Mouse (Mus musculus): ENCODE results near the gene Gm20388. TPM values are rescaled to one million over a fixed set of nuclear protein-coding genes. Genes with fewer than 3 reads are reported as not detected.
A peak's percentile ranks its signal among the peaks of the same experiment; 100 is the strongest.

The Gm20388 gene
- total RNA-seq, 2 experiments from 2014 or later = 5.8 TPM; not detected in 1

- no peak for DNase-seq
These were observed 4141.9 kb downstream of the Gm20388 start for GRCm38 (mm10) chr8:124052568-124052967.

GRCm38 (mm10) chr8:124056832-124057655 is 4146.4 kb downstream of the Gm20388 start:
- no peak for DNase-seq

GRCm38 (mm10) chr8:124066325-124067058 is 4155.9 kb downstream of the Gm20388 start:
- DNase-seq = peak; percentile 61

GRCm38 (mm10) chr8:124067059-124067750 is 4156.6 kb downstream of the Gm20388 start:
- no peak for DNase-seq

GRCm38 (mm10) chr8:124070363-124071324 is 4160.0 kb downstream of the Gm20388 start:
- peak; percentile 69 for DNase-seq

GRCm38 (mm10) chr8:124075977-124076376 is 4165.3 kb downstream of the Gm20388 start:
- no peak for DNase-seq

GRCm38 (mm10) chr8:124076416-124076815 is 4165.8 kb downstream of the Gm20388 start:
- DNase-seq = no peak

GRCm38 (mm10) chr8:124077377-124077776 is 4166.7 kb downstream of the Gm20388 start:
- no peak for DNase-seq

GRCm38 (mm10) chr8:124077998-124078397 is 4167.4 kb downstream of the Gm20388 start:
- DNase-seq = peak; percentile 30

- no peak for DNase-seq
These were observed 4168.3 kb downstream of the Gm20388 start for GRCm38 (mm10) chr8:124078969-124079368.

GRCm38 (mm10) chr8:124080467-124081326 is 4170.1 kb downstream of the Gm20388 start:
- DNase-seq = peak; percentile 14

- DNase-seq = no peak
These were observed 4172.0 kb downstream of the Gm20388 start for GRCm38 (mm10) chr8:124082616-124083015.

GRCm38 (mm10) chr8:124083611-124084010 is 4173.0 kb downstream of the Gm20388 start:
- no peak for DNase-seq

- no peak for DNase-seq
These were observed 4175.0 kb downstream of the Gm20388 start for GRCm38 (mm10) chr8:124085668-124086067.

GRCm38 (mm10) chr8:124088092-124088613 is 4177.5 kb downstream of the Gm20388 start:
- no peak for DNase-seq

GRCm38 (mm10) chr8:124089016-124089415 is 4178.4 kb downstream of the Gm20388 start:
- DNase-seq = no peak

- DNase-seq = no peak
These were observed 4179.8 kb downstream of the Gm20388 start for GRCm38 (mm10) chr8:124090473-124090872.

- no peak for DNase-seq
These were observed 4188.4 kb downstream of the Gm20388 start for GRCm38 (mm10) chr8:124098953-124099622.

GRCm38 (mm10) chr8:124099623-124099965 is 4189.0 kb downstream of the Gm20388 start:
- DNase-seq = no peak

- peak; percentile 34 for DNase-seq
These were observed 4195.2 kb downstream of the Gm20388 start for GRCm38 (mm10) chr8:124105869-124106268.

All from heart, postnatal 4 days (tissue).